Mouse (Mus musculus) brain, embryonic 14.5 days (tissue): Measurements from ENCODE around the gene Fam173a. TPM values are rescaled to one million over a fixed set of nuclear protein-coding genes. Genes with fewer than 3 reads are reported as not detected.

Source experiments
- DNase-seq: peaks from one replicate; pipeline ENCODE4 v3.0.0-alpha.2; 2011; ENCODE audit warnings: low read depth
- CTCF ChIP-seq: fragments of 200-500 bp; IDR thresholded peaks from 2 replicates; pipeline ENCODE4 v1.5.1; 2012; ENCODE audit warnings: inconsistent platforms, mild to moderate bottlenecking, moderate library complexity, borderline replicate concordance; ENCODE audit not compliant: insufficient read depth, insufficient read length; ENCODE audit errors: extremely low read depth
- POLR2A ChIP-seq: fragments of 200-500 bp; IDR thresholded peaks from 2 replicates; pipeline ENCODE4 v1.6.1; 2012; ENCODE audit warnings: mild to moderate bottlenecking, inconsistent platforms, borderline replicate concordance; ENCODE audit not compliant: poor library complexity, insufficient read depth, insufficient read length, severe bottlenecking; ENCODE audit errors: extremely low read depth
- polyA plus RNA-seq: library from polyadenylated mRNA; depleted of rRNA; stranded (reverse); fragments of >200 nt; gene quantifications from 2 replicates; pipeline ENCODE4 v1.2.3, GENCODE M21; 2012

Gene Fam173a
- polyA plus RNA-seq, 1 experiment = 93.9 TPM

GRCm38 (mm10) chr17:25828223-25828594 is 35.5 kb upstream of the Fam173a start:
- no peak for DNase-seq
- no peak for TF ChIP-seq CTCF
- no peak for TF ChIP-seq POLR2A

GRCm38 (mm10) chr17:25827546-25828222 is 35.0 kb upstream of the Fam173a start:
- no peak for TF ChIP-seq POLR2A
- no peak for TF ChIP-seq CTCF

GRCm38 (mm10) chr17:25827011-25827410 is 34.3 kb upstream of the Fam173a start:
- TF ChIP-seq CTCF (no peak), POLR2A (no peak)
- no peak for DNase-seq

More at GRCm38 (mm10) chr17:25827546-25828222, 35.0 kb upstream of the Fam173a start:
- DNase-seq = no peak

GRCm38 (mm10) chr17:25825984-25826570 is 33.4 kb upstream of the Fam173a start:
- TF ChIP-seq POLR2A (no peak), CTCF (no peak)
- no peak for DNase-seq

GRCm38 (mm10) chr17:25825311-25825710 is 32.6 kb upstream of the Fam173a start:
- DNase-seq = no peak
- TF ChIP-seq CTCF (no peak), POLR2A (no peak)

GRCm38 (mm10) chr17:25824362-25825142 is 31.9 kb upstream of the Fam173a start:
- TF ChIP-seq CTCF (no peak), POLR2A (no peak)
- no peak for DNase-seq

- TF ChIP-seq CTCF (no peak), POLR2A (peak; percentile 24; the same call in 1 of the 2 replicates)
Measured at GRCm38 (mm10) chr17:25823452-25823851, 30.8 kb upstream of the Fam173a start, which contains the start of gene Wdr24. Gene Wdr24, plus strand, starts transcription at chr17:25823627.

GRCm38 (mm10) chr17:25818851-25819780 is 26.4 kb upstream of the Fam173a start:
- DNase-seq = no peak
- TF ChIP-seq POLR2A = no peak
- TF ChIP-seq CTCF = no peak

More at GRCm38 (mm10) chr17:25823452-25823851, 30.8 kb upstream of the Fam173a start, which contains the start of gene Wdr24:
- DNase-seq = peak; percentile 97

- TF ChIP-seq CTCF = no peak
- no peak for TF ChIP-seq POLR2A
- no peak for DNase-seq
Measured at GRCm38 (mm10) chr17:25817662-25818061, 25.0 kb upstream of the Fam173a start.

GRCm38 (mm10) chr17:25813471-25813870 is 20.8 kb upstream of the Fam173a start:
- DNase-seq = peak; percentile 67
- TF ChIP-seq POLR2A (no peak), CTCF (peak; percentile 54; the same call in 1 of the 2 replicates)

GRCm38 (mm10) chr17:25810890-25811289 is 18.2 kb upstream of the Fam173a start:
- TF ChIP-seq POLR2A (no peak), CTCF (no peak)
- DNase-seq = no peak
